Mouse (Mus musculus) forebrain, embryonic 12.5 days (tissue): ENCODE results near the gene Stx12. TPM values are rescaled to one million over a fixed set of nuclear protein-coding genes. Genes with fewer than 3 reads are reported as not detected.
"Not testable (repeated sequence)": the region's sequence is repeated elsewhere in the genome, so short reads cannot be mapped to it uniquely, and the experiment has no call there.

Source experiments
- ATAC-seq: fragments of 200-750 bp; cut with Nextera tagmentation; 2 replicates; pipeline ENCODE4 v1.8.0; 2017; ENCODE audit warnings: moderate TSS enrichment; ENCODE audit not compliant: low FRiP score
- H3K27ac ChIP-seq: fragments of 300-500 bp; sonication (generic); 2 replicates; pipeline ENCODE4 v1.5.1; 2016; ENCODE audit warnings: mild to moderate bottlenecking
- H3K27me3 ChIP-seq: fragments of 300-500 bp; sonication (generic); 2 replicates; pipeline ENCODE4 v1.6.1; 2016; ENCODE audit warnings: mild to moderate bottlenecking
- H3K36me3 ChIP-seq: fragments of 300-500 bp; sonication (generic); replicated peaks from 2 replicates; pipeline ENCODE4 v1.6.1; 2016; ENCODE audit warnings: mild to moderate bottlenecking
- H3K4me1 ChIP-seq: fragments of 300-500 bp; sonication (generic); 2 replicates; pipeline ENCODE4 v1.6.1; 2016
- H3K4me2 ChIP-seq: fragments of 300-500 bp; sonication (generic); 2 replicates; pipeline ENCODE4 v1.6.1; 2016; ENCODE audit warnings: mild to moderate bottlenecking, moderate library complexity
- H3K4me3 ChIP-seq: fragments of 300-500 bp; sonication (generic); replicated peaks from 2 replicates; pipeline ENCODE4 v1.5.1; 2016; ENCODE audit warnings: mild to moderate bottlenecking
- H3K9ac ChIP-seq: fragments of 300-500 bp; sonication (generic); 2 replicates; pipeline ENCODE4 v1.6.1; 2016; ENCODE audit warnings: mild to moderate bottlenecking
- H3K9me3 ChIP-seq: fragments of 300-500 bp; sonication (generic); 2 replicates; pipeline ENCODE4 v1.6.1; 2016
- WGBS: fragments of 180-500 bp; shearing (Covaris S2); methylation state at CpG from one replicate; pipeline ENCODE4 v1.1.7; 2016; 5-methylcytosine and 5-hydroxymethylcytosine counted together
- polyA plus RNA-seq: library from polyadenylated mRNA; unstranded; fragments of >200 nt; fragmentation: Nextera tagmentation; extraction: Ambion mirVana; gene quantifications from 2 replicates; pipeline ENCODE4 v1.2.1, GENCODE M21; 2016

Stx12 gene
- polyA plus RNA-seq, result 93.7 and 94.7 TPM in 2 replicates

- Histone ChIP-seq H3K4me1 (peaks cover 23% of the 10 kb centered on the region), H3K4me3 (peak within 1 kb of the TSS; percentile 93), H3K36me3 (peaks cover 17% of the 10 kb centered on the region), H3K27ac (peak within 1 kb of the TSS; percentile 84), H3K9ac (peak within 1 kb of the TSS; percentile 96), H3K27me3 (peaks cover 4% of the 10 kb centered on the region; the same call in 1 of the 2 replicates), H3K9me3 (no peaks in the 10 kb centered on the region), H3K4me2 (peak within 1 kb of the TSS; percentile 90)
- ATAC-seq, result peak; percentile 97
- under 1% methylated on average over 72 of the region's 72 CpGs for WGBS
These were observed at the start of gene Stx12 for GRCm38 (mm10) chr4:132884064-132884843. TSS of gene Stx12 (minus strand) at chr4:132884509.

DNA sequence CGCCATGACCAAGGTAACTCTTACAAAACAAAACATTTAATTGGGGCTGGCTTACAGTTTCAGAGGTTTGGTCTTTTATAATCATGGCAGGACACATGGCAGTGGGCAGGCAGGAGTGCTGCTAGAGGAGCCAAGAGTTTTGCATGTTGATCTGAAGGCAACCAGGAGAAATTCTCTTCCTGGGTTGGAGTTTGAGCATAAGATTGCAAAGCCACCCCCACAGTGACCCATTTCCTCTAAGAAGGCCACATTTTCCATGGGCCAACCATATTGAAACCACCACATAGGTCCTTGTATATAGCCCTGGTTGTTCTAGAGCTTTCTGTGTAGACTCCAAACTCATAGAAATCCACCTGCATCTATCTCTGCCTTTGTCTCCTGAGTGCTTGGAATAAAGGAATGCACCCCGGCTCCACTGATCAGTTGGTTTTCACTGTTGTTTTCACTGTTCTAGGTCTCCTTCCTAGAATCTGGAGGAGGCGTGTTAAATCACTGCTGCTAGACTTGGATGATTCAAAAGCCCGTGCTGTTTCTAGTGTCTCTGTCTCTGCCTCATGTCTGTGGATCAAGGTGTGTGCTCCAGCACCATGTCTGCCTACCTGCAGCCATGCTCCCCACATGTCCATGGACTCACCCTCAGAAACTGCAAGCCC, 48.6 kb upstream of the Stx12 start:
- H3K9ac ChIP-seq, result no peak overlapping the region
- no peak overlapping the region for H3K4me2 ChIP-seq
- H3K27ac ChIP-seq, result no peak overlapping the region
- peaks cover 12% of the 10 kb centered on the region; the same call in 1 of the 2 replicates for H3K4me1 ChIP-seq
- H3K36me3 ChIP-seq, result no peaks in the 10 kb centered on the region
- ATAC-seq, result no peak
- H3K9me3 ChIP-seq, result no peaks in the 10 kb centered on the region
- WGBS, result 88% methylated on average over 4 of the region's 4 CpGs
- H3K27me3 ChIP-seq, result no peaks in the 10 kb centered on the region
- no peak overlapping the region for H3K4me3 ChIP-seq

- no peak overlapping the region for H3K9ac ChIP-seq
- H3K27me3 ChIP-seq, result no peaks in the 10 kb centered on the region
- H3K36me3 ChIP-seq, result no peaks in the 10 kb centered on the region
- no peak overlapping the region for H3K4me2 ChIP-seq
- no peaks in the 10 kb centered on the region for H3K9me3 ChIP-seq
- 10% methylated on average over 8 of the region's 8 CpGs for WGBS
- H3K27ac ChIP-seq, result no peak overlapping the region
- no peak overlapping the region for H3K4me3 ChIP-seq
- no peak for ATAC-seq
- peaks cover 12% of the 10 kb centered on the region; the same call in 1 of the 2 replicates for H3K4me1 ChIP-seq
These were observed 46.5 kb upstream of the Stx12 start for GRCm38 (mm10) chr4:132930784-132931183.

- H3K9me3 ChIP-seq, H3K4me3 ChIP-seq, H3K27ac ChIP-seq, H3K27me3 ChIP-seq, ATAC-seq, H3K4me2 ChIP-seq, H3K9ac ChIP-seq, H3K36me3 ChIP-seq: not testable (repeated sequence)
- H3K4me1 ChIP-seq, result peaks cover 12% of the 10 kb centered on the region
- 66% methylated on average over 2 of the region's 2 CpGs for WGBS
These were observed 42.2 kb upstream of the Stx12 start for GRCm38 (mm10) chr4:132926520-132926919.

DNA sequence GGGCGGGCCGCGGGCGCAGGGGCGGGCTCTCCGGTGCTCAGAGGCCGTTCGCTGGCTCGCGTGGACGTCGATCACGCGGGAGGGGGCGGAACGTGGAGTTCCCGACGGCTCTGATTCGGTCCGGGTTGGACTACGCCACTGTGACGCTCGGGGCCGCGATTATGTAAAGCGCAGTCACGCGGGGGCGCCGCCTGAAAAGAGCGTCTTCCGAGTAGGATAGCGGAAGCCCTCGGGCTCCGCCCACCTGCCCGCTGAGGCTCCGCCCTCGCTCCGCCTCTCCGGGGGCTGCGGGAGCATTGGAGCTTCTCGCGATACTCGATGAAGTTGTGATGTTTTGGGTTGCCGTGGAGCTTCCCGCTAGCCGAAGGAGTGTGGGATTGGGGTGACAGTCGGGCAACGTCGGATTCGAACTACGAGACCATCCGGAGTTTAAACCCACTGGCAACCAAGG, 38.3 kb upstream of the Stx12 start, which contains the start of gene Fam76a:
TSS of gene Fam76a (minus strand) at position 1 of the 451 bp plus-strand sequence.
- Histone ChIP-seq H3K9ac (peak within 1 kb of the TSS; percentile 89), H3K9me3 (no peaks in the 10 kb centered on the region), H3K27me3 (no peaks in the 10 kb centered on the region), H3K4me2 (peak within 1 kb of the TSS; percentile 79), H3K4me3 (peak within 1 kb of the TSS; percentile 89), H3K4me1 (peaks cover 21% of the 10 kb centered on the region), H3K27ac (peak within 1 kb of the TSS; percentile 86), H3K36me3 (peaks cover 17% of the 10 kb centered on the region; the same call in 1 of the 2 replicates)
- WGBS, result under 1% methylated on average over 53 of the region's 53 CpGs
- peak; percentile 98 for ATAC-seq

GRCm38 (mm10) chr4:132922061-132922530, 37.8 kb upstream of the Stx12 start:
- peak; percentile 61 for ATAC-seq
- peak overlapping the region; percentile 89 for H3K4me3 ChIP-seq
- no peaks in the 10 kb centered on the region for H3K9me3 ChIP-seq
- peak overlapping the region; percentile 86 for H3K27ac ChIP-seq
- peak overlapping the region; percentile 79 for H3K4me2 ChIP-seq
- under 1% methylated on average over 42 of the region's 50 CpGs for WGBS
- no peaks in the 10 kb centered on the region for H3K27me3 ChIP-seq
- H3K4me1 ChIP-seq, result peaks cover 21% of the 10 kb centered on the region
- H3K36me3 ChIP-seq, result peaks cover 19% of the 10 kb centered on the region; the same call in 1 of the 2 replicates
- H3K9ac ChIP-seq, result peak overlapping the region; percentile 89

DNA sequence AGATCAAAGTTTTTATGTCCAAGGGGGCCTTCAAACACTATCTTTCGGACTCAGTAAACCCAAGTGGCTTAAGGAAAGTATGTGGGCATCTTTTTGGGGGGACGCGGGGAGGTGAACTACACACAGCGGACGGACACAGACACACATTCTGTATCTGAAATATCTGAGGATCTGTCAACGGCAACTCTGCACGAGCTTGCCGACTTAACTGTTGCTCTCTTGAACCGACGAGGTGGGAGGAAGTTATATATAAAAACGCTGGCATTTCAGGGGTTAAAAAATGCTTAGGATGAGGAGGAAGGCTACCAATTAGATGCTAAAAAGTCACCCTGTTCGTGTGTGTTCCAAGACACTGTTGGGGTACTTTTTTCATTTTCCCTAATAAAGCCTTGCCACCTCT, 37.2 kb upstream of the Stx12 start:
- H3K4me2 ChIP-seq, result peak overlapping the region; percentile 79
- WGBS, result 43% methylated on average over 12 of the region's 12 CpGs
- ATAC-seq, result no peak
- H3K4me1 ChIP-seq, result peaks cover 21% of the 10 kb centered on the region
- H3K27me3 ChIP-seq, result no peaks in the 10 kb centered on the region
- H3K9me3 ChIP-seq, result no peaks in the 10 kb centered on the region
- peak overlapping the region; percentile 86; the same call in 1 of the 2 replicates for H3K27ac ChIP-seq
- peak overlapping the region; percentile 89 for H3K4me3 ChIP-seq
- peak overlapping the region; percentile 89 for H3K9ac ChIP-seq
- peaks cover 21% of the 10 kb centered on the region; the same call in 1 of the 2 replicates for H3K36me3 ChIP-seq

DNA sequence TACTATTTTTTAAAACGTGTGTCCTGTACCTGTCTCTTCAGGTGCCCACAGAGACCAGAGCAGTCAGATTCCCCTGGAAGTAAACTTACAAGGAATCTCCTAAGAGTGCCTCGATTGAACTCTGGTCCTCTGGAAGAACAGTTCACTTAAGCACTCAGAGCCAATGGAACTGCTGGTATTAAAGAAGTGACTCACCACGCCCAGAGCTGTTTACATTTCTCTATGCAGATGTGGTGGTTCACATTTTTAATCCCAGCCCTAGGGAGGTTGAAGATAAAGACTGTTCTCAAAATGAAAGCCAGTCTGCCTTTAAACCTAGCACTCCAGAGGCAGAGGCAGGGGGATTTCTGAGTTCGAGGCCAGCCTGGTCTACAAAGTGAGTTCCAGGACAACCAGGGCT, 35.9 kb upstream of the Stx12 start:
- ATAC-seq, result no peak
- Histone ChIP-seq H3K4me3 (no peak overlapping the region), H3K4me1 (peaks cover 21% of the 10 kb centered on the region), H3K27me3 (no peaks in the 10 kb centered on the region), H3K4me2 (no peak overlapping the region), H3K27ac (no peak overlapping the region), H3K36me3 (peaks cover 33% of the 10 kb centered on the region), H3K9me3 (no peaks in the 10 kb centered on the region), H3K9ac (no peak overlapping the region)
- 94% methylated on average over 4 of the region's 4 CpGs for WGBS

- H3K36me3 ChIP-seq, result peaks cover 48% of the 10 kb centered on the region
- not testable (repeated sequence) for ATAC-seq, H3K4me2 ChIP-seq, H3K4me3 ChIP-seq, H3K9ac ChIP-seq, H3K9me3 ChIP-seq, H3K27ac ChIP-seq, H3K27me3 ChIP-seq
- H3K4me1 ChIP-seq, result peaks cover 20% of the 10 kb centered on the region
- WGBS, result 90% methylated on average over 6 of the region's 6 CpGs
These were observed 34.2 kb upstream of the Stx12 start for GRCm38 (mm10) chr4:132918493-132918892.

GRCm38 (mm10) chr4:132912156-132912555, 27.8 kb upstream of the Stx12 start:
- no peak for ATAC-seq
- Histone ChIP-seq H3K9ac (no peak overlapping the region), H3K27ac (no peak overlapping the region), H3K4me3 (no peak overlapping the region), H3K9me3 (no peaks in the 10 kb centered on the region), H3K27me3 (no peaks in the 10 kb centered on the region), H3K4me1 (no peaks in the 10 kb centered on the region), H3K36me3 (peaks cover 79% of the 10 kb centered on the region), H3K4me2 (no peak overlapping the region)
- 90% methylated on average over 6 of the region's 6 CpGs for WGBS

GRCm38 (mm10) chr4:132905843-132906360, 21.6 kb upstream of the Stx12 start:
- Histone ChIP-seq H3K9ac (no peak overlapping the region), H3K36me3 (peaks cover 74% of the 10 kb centered on the region), H3K4me2 (no peak overlapping the region), H3K4me3 (no peak overlapping the region), H3K4me1 (no peaks in the 10 kb centered on the region), H3K9me3 (no peaks in the 10 kb centered on the region), H3K27me3 (no peaks in the 10 kb centered on the region), H3K27ac (no peak overlapping the region)
- no peak for ATAC-seq
- 93% methylated on average over 5 of the region's 5 CpGs for WGBS

DNA sequence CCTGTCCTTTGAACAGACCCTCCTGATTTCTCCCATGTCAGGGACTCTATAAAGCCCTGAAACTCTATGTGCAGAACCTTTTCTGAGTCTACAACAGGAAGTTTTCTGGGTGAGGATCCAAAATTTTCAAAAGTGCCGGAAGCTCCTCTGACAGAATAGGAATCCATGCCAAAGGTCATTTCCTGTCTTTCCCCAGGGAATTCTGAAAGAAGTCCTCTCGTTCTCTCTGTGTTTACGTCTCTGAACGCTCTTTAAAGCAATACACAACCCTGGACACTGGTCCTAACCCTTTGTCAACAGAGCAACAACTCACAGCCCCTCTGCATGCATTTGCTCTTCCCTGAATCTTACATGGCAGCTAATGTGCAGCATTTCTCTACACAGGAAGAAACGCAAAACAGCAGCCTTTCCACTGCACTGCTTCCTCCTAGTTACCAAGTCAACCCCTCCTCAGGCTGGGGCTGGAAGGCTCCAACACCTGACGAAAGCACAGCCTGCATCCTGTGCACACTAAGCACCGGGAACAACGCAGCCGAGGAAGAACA, 20.5 kb upstream of the Stx12 start:
- no peaks in the 10 kb centered on the region for H3K27me3 ChIP-seq
- H3K9me3 ChIP-seq, result no peaks in the 10 kb centered on the region
- no peak overlapping the region for H3K9ac ChIP-seq
- no peak overlapping the region for H3K27ac ChIP-seq
- H3K4me2 ChIP-seq, result no peak overlapping the region
- WGBS, result 86% methylated on average over 9 of the region's 9 CpGs
- no peaks in the 10 kb centered on the region for H3K4me1 ChIP-seq
- no peak overlapping the region for H3K4me3 ChIP-seq
- peaks cover 74% of the 10 kb centered on the region for H3K36me3 ChIP-seq
- no peak for ATAC-seq
